Mouse (Mus musculus): ENCODE measurements at regions not wholly inside any gene's neighbourhood (a gene's known extent, or its start where the extent isn't known, plus 50 kb on each side); places are given as distances from the start of the nearest gene placed in this dataset.

DNA sequence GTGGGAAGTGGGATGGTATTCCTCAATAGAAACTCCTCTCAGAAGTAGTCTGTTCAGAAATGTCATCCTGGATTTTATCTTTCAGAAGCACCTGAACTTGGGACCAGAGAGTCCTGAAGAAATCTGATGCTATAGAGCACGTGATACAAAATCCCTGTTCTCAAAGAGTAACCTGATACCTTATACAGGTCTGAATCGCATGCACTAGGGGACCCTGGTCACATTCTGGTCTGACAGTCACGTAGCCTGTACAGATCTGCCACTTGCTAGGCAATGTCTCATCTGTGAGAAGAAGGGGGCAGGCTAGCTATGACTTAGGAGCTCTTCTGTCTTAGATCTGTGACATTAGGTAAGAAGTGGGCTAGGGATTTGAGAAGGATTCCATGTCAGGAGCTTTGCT is 230.1 kb upstream of the Jun start:
- no peak for ATAC-seq (replicated peaks; ENCODE audit: insufficient number of reproducible peaks, low FRiP score, low TSS enrichment)
- H3K36me3 ChIP-seq (ENCODE audit: control insufficient read depth, insufficient read depth, low read length) = no peaks in the 10 kb centered on the region
- H3K27me3 ChIP-seq (ENCODE audit: control insufficient read depth, insufficient read depth, low read length) = no peaks in the 10 kb centered on the region
- H3K4me1 ChIP-seq (ENCODE audit: control insufficient read depth, insufficient read depth, low read length) = peaks cover 4% of the 10 kb centered on the region
- no peak overlapping the region for H3K4me2 ChIP-seq
- no peak overlapping the region for H3K4me3 ChIP-seq (ENCODE audit: low read depth, low read length)
- H3K9me3 ChIP-seq (replicated peaks; ENCODE audit: control insufficient read depth, low read length) = no peaks in the 10 kb centered on the region
- H3K9ac ChIP-seq (ENCODE audit: low read depth, low read length) = no peak overlapping the region
- 39% methylated on average over 3 of the region's 3 CpGs for WGBS (ENCODE audit: insufficient replicate concordance)
- no peak overlapping the region for H3K27ac ChIP-seq (ENCODE audit: low read depth, low read length)

DNA sequence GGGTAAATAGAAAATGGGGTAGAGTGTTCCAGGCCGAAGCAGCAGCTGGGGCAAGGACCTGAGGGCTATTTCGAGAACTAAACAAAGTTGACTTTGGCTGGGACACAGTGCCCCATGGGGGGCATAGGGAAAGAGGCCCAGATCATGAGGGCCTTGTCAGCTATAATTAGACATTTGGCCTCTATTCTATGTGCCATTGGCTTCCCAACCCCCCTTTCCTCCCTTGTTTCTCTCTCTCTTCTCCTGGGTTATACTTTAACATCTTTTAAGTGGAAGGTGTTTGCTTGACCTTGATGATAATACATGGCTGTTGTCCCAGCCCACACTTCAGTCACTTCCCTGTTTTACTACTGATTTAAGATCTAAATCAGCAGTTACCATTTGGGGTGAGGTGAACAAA is 231.8 kb upstream of the Jun start:
- no peaks in the 10 kb centered on the region for H3K9me3 ChIP-seq (replicated peaks; ENCODE audit: control insufficient read depth, low read length)
- H3K9ac ChIP-seq (ENCODE audit: low read depth, low read length) = no peak overlapping the region
- 61% methylated on average over 2 of the region's 2 CpGs for WGBS (ENCODE audit: insufficient replicate concordance)
- no peak overlapping the region for H3K4me3 ChIP-seq (ENCODE audit: low read depth, low read length)
- no peaks in the 10 kb centered on the region for H3K36me3 ChIP-seq (ENCODE audit: control insufficient read depth, insufficient read depth, low read length)
- H3K4me2 ChIP-seq = no peak overlapping the region
- H3K27me3 ChIP-seq (ENCODE audit: control insufficient read depth, insufficient read depth, low read length) = no peaks in the 10 kb centered on the region
- H3K4me1 ChIP-seq (ENCODE audit: control insufficient read depth, insufficient read depth, low read length) = peaks cover 4% of the 10 kb centered on the region
- ATAC-seq (replicated peaks; ENCODE audit: insufficient number of reproducible peaks, low FRiP score, low TSS enrichment) = no peak
- H3K27ac ChIP-seq (ENCODE audit: low read depth, low read length) = no peak overlapping the region

- Histone ChIP-seq H3K4me2 (no peak overlapping the region), H3K9ac (ENCODE audit: low read depth, low read length) (no peak overlapping the region), H3K36me3 (ENCODE audit: control insufficient read depth, insufficient read depth, low read length) (no peaks in the 10 kb centered on the region), H3K27ac (ENCODE audit: low read depth, low read length) (no peak overlapping the region), H3K9me3 (replicated peaks; ENCODE audit: control insufficient read depth, low read length) (no peaks in the 10 kb centered on the region), H3K4me3 (ENCODE audit: low read depth, low read length) (no peak overlapping the region), H3K4me1 (ENCODE audit: control insufficient read depth, insufficient read depth, low read length) (peaks cover 4% of the 10 kb centered on the region), H3K27me3 (ENCODE audit: control insufficient read depth, insufficient read depth, low read length) (no peaks in the 10 kb centered on the region)
- 64% methylated on average over 2 of the region's 2 CpGs for WGBS (ENCODE audit: insufficient replicate concordance)
- no peak for ATAC-seq (replicated peaks; ENCODE audit: insufficient number of reproducible peaks, low FRiP score, low TSS enrichment)
Measured at GRCm38 (mm10) chr4:95284192-95284591, 232.2 kb upstream of the Jun start.

DNA sequence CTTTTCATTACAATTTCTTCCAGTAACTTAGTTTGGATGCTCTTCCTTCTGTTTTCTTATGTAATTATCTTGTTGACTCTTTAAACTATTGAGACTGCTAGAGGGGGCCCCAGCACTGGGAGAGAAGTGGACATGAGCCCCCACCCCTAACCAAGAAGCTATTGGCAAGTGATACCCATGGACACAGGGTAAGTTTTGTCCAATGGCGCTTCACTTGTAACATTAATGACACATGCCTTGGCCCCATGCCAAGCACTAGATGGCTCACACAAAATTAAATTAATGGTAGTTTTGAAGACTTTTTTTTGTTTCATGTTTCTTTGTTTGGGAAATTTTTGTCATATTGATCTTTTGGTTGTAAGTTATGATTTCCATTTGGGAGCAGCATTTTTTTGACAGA is 232.7 kb upstream of the Jun start:
- WGBS (ENCODE audit: insufficient replicate concordance) = 89% methylated on average over 1 of the region's 1 CpGs
- Histone ChIP-seq H3K27ac (ENCODE audit: low read depth, low read length) (no peak overlapping the region), H3K4me2 (no peak overlapping the region), H3K9ac (ENCODE audit: low read depth, low read length) (no peak overlapping the region), H3K9me3 (replicated peaks; ENCODE audit: control insufficient read depth, low read length) (no peaks in the 10 kb centered on the region), H3K4me3 (ENCODE audit: low read depth, low read length) (no peak overlapping the region), H3K36me3 (ENCODE audit: control insufficient read depth, insufficient read depth, low read length) (no peaks in the 10 kb centered on the region), H3K4me1 (ENCODE audit: control insufficient read depth, insufficient read depth, low read length) (peaks cover 4% of the 10 kb centered on the region), H3K27me3 (ENCODE audit: control insufficient read depth, insufficient read depth, low read length) (no peaks in the 10 kb centered on the region)
- no peak for ATAC-seq (replicated peaks; ENCODE audit: insufficient number of reproducible peaks, low FRiP score, low TSS enrichment)

DNA sequence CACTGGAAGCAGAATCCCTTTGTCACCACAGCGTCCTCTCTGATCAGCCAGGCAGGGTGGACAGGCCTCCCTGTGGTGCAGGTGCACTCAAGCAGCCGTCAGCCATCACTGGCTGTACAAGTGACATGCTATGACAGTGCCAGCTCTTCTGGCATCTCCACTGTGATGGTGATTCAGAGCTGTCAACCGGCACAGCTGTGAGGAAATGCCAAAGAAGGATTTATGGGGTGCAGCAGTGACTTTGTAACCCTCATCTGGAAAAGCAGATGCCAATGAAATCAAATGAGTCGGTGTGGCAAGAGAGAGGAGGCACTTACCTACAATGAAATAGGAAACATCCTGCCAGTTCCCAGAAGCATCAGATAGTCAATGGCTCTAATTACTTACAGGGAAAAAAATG is 238.3 kb upstream of the Jun start:
- Histone ChIP-seq H3K36me3 (ENCODE audit: control insufficient read depth, insufficient read depth, low read length) (no peaks in the 10 kb centered on the region), H3K9me3 (replicated peaks; ENCODE audit: control insufficient read depth, low read length) (no peaks in the 10 kb centered on the region), H3K27ac (ENCODE audit: low read depth, low read length) (no peak overlapping the region), H3K4me2 (no peak overlapping the region), H3K4me3 (ENCODE audit: low read depth, low read length) (no peak overlapping the region), H3K9ac (ENCODE audit: low read depth, low read length) (no peak overlapping the region), H3K27me3 (ENCODE audit: control insufficient read depth, insufficient read depth, low read length) (no peaks in the 10 kb centered on the region), H3K4me1 (ENCODE audit: control insufficient read depth, insufficient read depth, low read length) (no peaks in the 10 kb centered on the region)
- WGBS (ENCODE audit: insufficient replicate concordance) = 58% methylated on average over 4 of the region's 4 CpGs
- ATAC-seq (replicated peaks; ENCODE audit: insufficient number of reproducible peaks, low FRiP score, low TSS enrichment) = no peak

DNA sequence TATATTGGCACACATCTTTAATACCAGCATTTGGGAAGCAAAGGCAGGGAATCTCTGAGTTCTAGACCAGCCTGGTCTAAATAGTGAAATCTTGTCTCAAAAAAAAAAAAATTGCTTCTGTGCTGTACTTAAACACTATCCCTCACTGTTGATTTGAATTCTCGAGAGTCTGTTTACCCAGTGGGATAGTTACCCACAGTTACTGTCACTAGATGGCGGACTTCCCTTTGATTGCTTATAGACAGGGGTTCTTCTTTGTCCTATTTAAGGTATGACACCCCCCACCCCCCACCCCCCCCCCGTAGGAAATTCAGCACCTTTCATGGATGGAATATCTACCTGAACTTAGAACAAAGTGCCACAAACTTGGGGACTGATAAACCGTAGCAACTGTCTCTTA is 242.1 kb upstream of the Jun start:
- no peak overlapping the region for H3K9ac ChIP-seq (ENCODE audit: low read depth, low read length)
- WGBS (ENCODE audit: insufficient replicate concordance) = 43% methylated on average over 4 of the region's 4 CpGs
- no peak overlapping the region for H3K4me3 ChIP-seq (ENCODE audit: low read depth, low read length)
- no peak overlapping the region for H3K4me2 ChIP-seq
- no peaks in the 10 kb centered on the region for H3K9me3 ChIP-seq (replicated peaks; ENCODE audit: control insufficient read depth, low read length)
- no peak for ATAC-seq (replicated peaks; ENCODE audit: insufficient number of reproducible peaks, low FRiP score, low TSS enrichment)
- no peaks in the 10 kb centered on the region for H3K27me3 ChIP-seq (ENCODE audit: control insufficient read depth, insufficient read depth, low read length)
- no peak overlapping the region for H3K27ac ChIP-seq (ENCODE audit: low read depth, low read length)
- H3K4me1 ChIP-seq (ENCODE audit: control insufficient read depth, insufficient read depth, low read length) = no peaks in the 10 kb centered on the region
- H3K36me3 ChIP-seq (ENCODE audit: control insufficient read depth, insufficient read depth, low read length) = no peaks in the 10 kb centered on the region

GRCm38 (mm10) chr4:95301907-95302306 is 249.9 kb upstream of the Jun start:
- Histone ChIP-seq H3K27ac (ENCODE audit: low read depth, low read length) (no peak overlapping the region), H3K36me3 (ENCODE audit: control insufficient read depth, insufficient read depth, low read length) (no peaks in the 10 kb centered on the region), H3K4me2 (no peak overlapping the region), H3K4me1 (ENCODE audit: control insufficient read depth, insufficient read depth, low read length) (no peaks in the 10 kb centered on the region), H3K9me3 (replicated peaks; ENCODE audit: control insufficient read depth, low read length) (no peaks in the 10 kb centered on the region), H3K27me3 (ENCODE audit: control insufficient read depth, insufficient read depth, low read length) (no peaks in the 10 kb centered on the region), H3K9ac (ENCODE audit: low read depth, low read length) (no peak overlapping the region), H3K4me3 (ENCODE audit: low read depth, low read length) (no peak overlapping the region)
- ATAC-seq (replicated peaks; ENCODE audit: insufficient number of reproducible peaks, low FRiP score, low TSS enrichment) = no peak
- 95% methylated on average over 2 of the region's 2 CpGs for WGBS (ENCODE audit: insufficient replicate concordance)

- no peak for ATAC-seq (replicated peaks; ENCODE audit: insufficient number of reproducible peaks, low FRiP score, low TSS enrichment)
- Histone ChIP-seq H3K27me3 (ENCODE audit: control insufficient read depth, insufficient read depth, low read length) (no peaks in the 10 kb centered on the region), H3K27ac (ENCODE audit: low read depth, low read length) (no peak overlapping the region), H3K4me2 (no peak overlapping the region), H3K4me1 (ENCODE audit: control insufficient read depth, insufficient read depth, low read length) (no peaks in the 10 kb centered on the region), H3K9ac (ENCODE audit: low read depth, low read length) (no peak overlapping the region; the same call in 1 of the 2 replicates), H3K4me3 (ENCODE audit: low read depth, low read length) (no peak overlapping the region), H3K9me3 (replicated peaks; ENCODE audit: control insufficient read depth, low read length) (no peaks in the 10 kb centered on the region), H3K36me3 (ENCODE audit: control insufficient read depth, insufficient read depth, low read length) (no peaks in the 10 kb centered on the region)
- WGBS (ENCODE audit: insufficient replicate concordance) = 56% methylated on average over 2 of the region's 2 CpGs
Measured at GRCm38 (mm10) chr4:95303337-95303736, 251.3 kb upstream of the Jun start.

- 79% methylated on average over 1 of the region's 1 CpGs for WGBS (ENCODE audit: insufficient replicate concordance)
- no peak overlapping the region for H3K4me2 ChIP-seq
- no peak overlapping the region for H3K4me3 ChIP-seq (ENCODE audit: low read depth, low read length)
- no peaks in the 10 kb centered on the region for H3K36me3 ChIP-seq (ENCODE audit: control insufficient read depth, insufficient read depth, low read length)
- ATAC-seq (replicated peaks; ENCODE audit: insufficient number of reproducible peaks, low FRiP score, low TSS enrichment) = no peak
- H3K9ac ChIP-seq (ENCODE audit: low read depth, low read length) = no peak overlapping the region
- H3K27ac ChIP-seq (ENCODE audit: low read depth, low read length) = no peak overlapping the region
- no peaks in the 10 kb centered on the region for H3K27me3 ChIP-seq (ENCODE audit: control insufficient read depth, insufficient read depth, low read length)
- no peaks in the 10 kb centered on the region for H3K9me3 ChIP-seq (replicated peaks; ENCODE audit: control insufficient read depth, low read length)
- no peaks in the 10 kb centered on the region for H3K4me1 ChIP-seq (ENCODE audit: control insufficient read depth, insufficient read depth, low read length)
Measured at GRCm38 (mm10) chr4:95304006-95304405, 252.0 kb upstream of the Jun start.
